Mouse (Mus musculus) forebrain, embryonic 15.5 days (tissue): Measurements from ENCODE around the gene Snapc4. TPM values are rescaled to one million over a fixed set of nuclear protein-coding genes. Genes with fewer than 3 reads are reported as not detected.
"Not testable (repeated sequence)": the region's sequence is repeated elsewhere in the genome, so short reads cannot be mapped to it uniquely, and the experiment has no call there.

ENCODE experiments used
- ATAC-seq: fragments of 200-750 bp; cut with Nextera tagmentation; replicated peaks from 2 replicates; pipeline ENCODE4 v1.8.0; 2017; ENCODE audit warnings: mild to moderate bottlenecking, moderate TSS enrichment, moderate library complexity
- H3K27ac ChIP-seq: fragments of 300-500 bp; sonication (generic); replicated peaks from 2 replicates; pipeline ENCODE4 v1.5.1; 2015; ENCODE audit warnings: mild to moderate bottlenecking, inconsistent platforms
- H3K27me3 ChIP-seq: fragments of 300-500 bp; sonication (generic); 2 replicates; pipeline ENCODE4 v1.6.1; 2015; ENCODE audit warnings: inconsistent platforms
- H3K36me3 ChIP-seq: fragments of 300-500 bp; sonication (generic); 2 replicates; pipeline ENCODE4 v1.6.1; 2015; ENCODE audit warnings: mild to moderate bottlenecking, inconsistent platforms
- H3K4me1 ChIP-seq: fragments of 300-500 bp; sonication (generic); 2 replicates; pipeline ENCODE4 v1.6.1; 2015; ENCODE audit warnings: inconsistent platforms
- H3K4me2 ChIP-seq: fragments of 300-500 bp; sonication (generic); replicated peaks from 2 replicates; pipeline ENCODE4 v1.6.1; 2015; ENCODE audit warnings: mild to moderate bottlenecking, inconsistent platforms
- H3K4me3 ChIP-seq: fragments of 300-500 bp; sonication (generic); 2 replicates; pipeline ENCODE4 v1.5.1; 2015; ENCODE audit warnings: mild to moderate bottlenecking, inconsistent platforms
- H3K9ac ChIP-seq: fragments of 300-500 bp; sonication (generic); replicated peaks from 2 replicates; pipeline ENCODE4 v1.6.1; 2015; ENCODE audit warnings: mild to moderate bottlenecking, inconsistent platforms
- H3K9me3 ChIP-seq: fragments of 300-500 bp; sonication (generic); 2 replicates; pipeline ENCODE4 v1.6.1; 2016; ENCODE audit warnings: inconsistent platforms
- WGBS: fragments of 180-500 bp; shearing (Covaris S2); methylation state at CpG from one replicate; pipeline ENCODE4 v1.1.7; 2015; ENCODE audit warnings: mixed read lengths; 5-methylcytosine and 5-hydroxymethylcytosine counted together
- polyA plus RNA-seq: library from polyadenylated mRNA; unstranded; fragments of >200 nt; fragmentation: Nextera tagmentation; extraction: Ambion mirVana; gene quantifications from 2 replicates; pipeline ENCODE4 v1.2.1, GENCODE M21; 2015

Gene Snapc4
- polyA plus RNA-seq, 1 experiment from 2014 or later = 31.6 TPM

DNA sequence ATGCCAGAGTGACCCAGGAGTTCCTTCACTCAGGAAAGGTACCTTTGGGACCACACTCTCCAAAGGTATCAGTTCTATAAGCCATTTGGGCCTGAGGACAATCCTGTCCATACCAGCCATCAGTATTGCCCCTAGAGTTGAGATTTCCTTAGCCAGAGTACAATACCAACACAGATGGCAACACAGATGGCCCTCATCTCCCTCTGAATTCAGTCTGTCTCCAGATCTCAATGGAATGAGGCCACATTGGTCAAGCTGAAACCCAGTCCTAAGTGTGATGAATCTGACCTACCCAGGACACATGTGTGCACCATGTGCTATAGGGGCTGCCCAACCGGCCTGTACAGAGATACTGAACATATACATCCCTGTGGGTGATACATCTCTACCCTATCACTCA is 21.8 kb upstream of the Snapc4 start:
- Histone ChIP-seq H3K27ac (no peak overlapping the region), H3K9ac (no peak overlapping the region), H3K27me3 (no peaks in the 10 kb centered on the region), H3K9me3 (no peaks in the 10 kb centered on the region), H3K4me3 (no peak overlapping the region), H3K36me3 (peaks cover 49% of the 10 kb centered on the region), H3K4me2 (no peak overlapping the region), H3K4me1 (peaks cover 27% of the 10 kb centered on the region)
- no peak for ATAC-seq
- WGBS = 92% methylated on average over 1 of the region's 1 CpGs

- Histone ChIP-seq H3K4me3 (no peak overlapping the region), H3K9ac (no peak overlapping the region), H3K27ac (no peak overlapping the region), H3K4me2 (no peak overlapping the region), H3K27me3 (no peaks in the 10 kb centered on the region), H3K9me3 (no peaks in the 10 kb centered on the region), H3K4me1 (peaks cover 15% of the 10 kb centered on the region), H3K36me3 (peaks cover 61% of the 10 kb centered on the region)
- ATAC-seq = no peak
- WGBS = 92% methylated on average over 4 of the region's 4 CpGs
These were observed 20.6 kb upstream of the Snapc4 start for GRCm38 (mm10) chr2:26401023-26401422.

DNA sequence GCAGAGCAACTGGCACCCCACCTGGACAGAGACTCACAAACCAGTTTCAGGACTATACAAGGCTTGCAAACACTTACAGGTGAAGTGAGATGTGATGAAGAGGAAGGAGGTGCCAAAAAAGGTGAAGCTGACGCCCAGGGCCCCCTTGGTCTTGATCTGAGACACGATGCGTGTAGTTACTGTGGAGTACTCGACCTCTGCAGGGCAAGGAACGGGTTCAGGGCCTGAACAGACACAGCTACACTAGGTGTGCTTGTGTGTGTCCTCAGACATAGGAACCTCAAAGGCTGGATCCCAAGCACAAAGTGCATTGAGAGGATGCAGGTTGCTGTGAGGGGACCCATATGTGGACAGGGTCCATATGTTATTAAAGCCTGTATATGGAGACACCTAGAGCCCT is 19.8 kb upstream of the Snapc4 start:
- no peak for ATAC-seq
- Histone ChIP-seq H3K36me3 (peaks cover 67% of the 10 kb centered on the region), H3K4me1 (peaks cover 8% of the 10 kb centered on the region), H3K27me3 (no peaks in the 10 kb centered on the region), H3K27ac (no peak overlapping the region), H3K9ac (no peak overlapping the region), H3K9me3 (no peaks in the 10 kb centered on the region), H3K4me3 (no peak overlapping the region), H3K4me2 (no peak overlapping the region)
- 90% methylated on average over 5 of the region's 5 CpGs for WGBS

GRCm38 (mm10) chr2:26399647-26400046 is 19.2 kb upstream of the Snapc4 start:
- ATAC-seq = no peak
- peaks cover 1% of the 10 kb centered on the region; the same call in 1 of the 2 replicates for H3K4me1 ChIP-seq
- no peaks in the 10 kb centered on the region for H3K27me3 ChIP-seq
- no peak overlapping the region for H3K4me2 ChIP-seq
- peaks cover 73% of the 10 kb centered on the region for H3K36me3 ChIP-seq
- H3K4me3 ChIP-seq = no peak overlapping the region
- 93% methylated on average over 5 of the region's 5 CpGs for WGBS
- no peak overlapping the region for H3K9ac ChIP-seq
- H3K9me3 ChIP-seq = no peaks in the 10 kb centered on the region
- H3K27ac ChIP-seq = no peak overlapping the region

DNA sequence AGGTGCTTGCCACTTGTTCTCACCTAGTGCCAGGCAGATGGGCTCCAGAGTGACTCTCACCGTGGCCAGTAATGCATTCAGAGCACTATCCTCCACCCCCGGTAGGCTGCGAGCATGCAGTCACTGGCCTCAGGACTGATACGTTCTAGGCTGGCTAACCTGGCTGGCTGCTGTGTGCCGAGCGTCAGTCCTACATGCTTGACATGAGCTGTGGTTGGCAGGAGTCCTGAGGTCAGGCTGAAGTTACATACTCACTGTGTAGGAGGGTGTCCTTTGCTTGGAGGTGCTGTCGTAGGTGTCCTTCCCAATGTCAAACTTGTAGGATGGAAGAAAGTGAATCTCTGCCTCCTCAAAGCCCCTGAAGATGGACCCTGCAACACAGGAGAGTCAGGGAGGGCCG is 18.5 kb upstream of the Snapc4 start:
- peaks cover 80% of the 10 kb centered on the region for H3K36me3 ChIP-seq
- 91% methylated on average over 8 of the region's 8 CpGs for WGBS
- ATAC-seq = no peak
- H3K4me1 ChIP-seq = no peaks in the 10 kb centered on the region
- H3K27ac ChIP-seq = no peak overlapping the region
- no peak overlapping the region for H3K9ac ChIP-seq
- H3K9me3 ChIP-seq = no peaks in the 10 kb centered on the region
- H3K27me3 ChIP-seq = no peaks in the 10 kb centered on the region
- H3K4me3 ChIP-seq = no peak overlapping the region
- H3K4me2 ChIP-seq = no peak overlapping the region

GRCm38 (mm10) chr2:26391617-26392016 is 11.2 kb upstream of the Snapc4 start:
- Histone ChIP-seq H3K36me3 (peaks cover 73% of the 10 kb centered on the region), H3K9me3 (no peaks in the 10 kb centered on the region), H3K27me3 (no peaks in the 10 kb centered on the region), H3K4me1 (peaks cover 30% of the 10 kb centered on the region), H3K27ac (no peak overlapping the region), H3K4me2 (no peak overlapping the region), H3K4me3 (no peak overlapping the region), H3K9ac (no peak overlapping the region)
- ATAC-seq = no peak
- WGBS = 92% methylated on average over 6 of the region's 6 CpGs

DNA sequence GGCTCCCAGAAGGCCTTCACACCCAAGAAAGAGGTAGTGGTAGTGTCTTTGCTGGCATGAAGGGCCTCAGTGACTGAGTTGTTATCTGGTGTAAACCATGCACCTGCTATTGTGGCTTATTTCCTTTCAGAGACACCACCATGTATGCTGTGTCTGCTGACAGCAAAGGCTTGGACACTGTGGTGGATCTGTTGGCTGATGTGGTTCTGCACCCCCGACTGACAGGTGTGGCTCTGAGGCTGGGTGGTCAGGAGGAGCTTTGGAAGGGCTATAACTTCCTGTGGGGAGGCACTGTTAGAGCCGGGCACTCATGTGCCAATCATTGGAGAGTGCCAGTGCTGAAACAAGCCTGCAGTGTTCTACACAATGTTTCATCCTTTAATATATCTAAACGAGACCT is 10.5 kb upstream of the Snapc4 start:
- Histone ChIP-seq H3K36me3 (peaks cover 73% of the 10 kb centered on the region), H3K4me2 (no peak overlapping the region), H3K27ac (no peak overlapping the region), H3K4me1 (peaks cover 30% of the 10 kb centered on the region), H3K4me3 (no peak overlapping the region), H3K9ac (no peak overlapping the region), H3K27me3 (no peaks in the 10 kb centered on the region), H3K9me3 (no peaks in the 10 kb centered on the region)
- WGBS = 91% methylated on average over 3 of the region's 3 CpGs
- ATAC-seq = no peak

DNA sequence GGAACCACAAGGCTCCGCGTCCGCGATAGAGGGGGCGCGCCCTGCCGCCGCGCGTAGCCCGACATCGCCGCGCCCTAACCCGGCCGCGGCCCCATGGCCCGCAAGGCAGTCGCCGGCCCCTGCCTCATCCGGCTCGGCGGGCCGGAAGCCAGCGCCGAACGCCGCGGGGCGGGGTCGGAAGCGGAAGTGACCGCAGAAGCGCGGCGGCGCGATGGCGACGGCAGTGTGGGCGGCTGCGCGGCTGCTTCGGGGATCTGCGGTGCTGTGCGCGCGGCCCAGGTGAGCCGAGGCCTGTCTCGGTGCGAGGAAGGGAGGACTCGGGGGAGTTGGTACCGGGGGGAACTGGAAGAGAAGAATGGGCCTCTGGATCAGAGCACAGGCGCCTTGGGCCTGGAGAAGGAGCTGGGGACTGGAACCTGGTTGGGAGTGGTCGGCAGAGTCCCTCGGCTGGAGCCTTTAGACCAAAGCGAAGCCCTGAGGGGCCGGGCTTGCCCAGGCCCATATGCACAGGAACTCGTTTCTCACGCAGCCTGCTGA is 8.8 kb upstream of the Snapc4 start, which contains the start of the genes Entr1 and Pmpca:
TSS of gene Entr1 (minus strand) at position 163 of the 537 bp plus-strand sequence.
TSS of gene Pmpca (plus strand) at position 186 of the 537 bp plus-strand sequence.
- H3K4me2 ChIP-seq = peak within 1 kb of the TSS; percentile 96
- H3K9me3 ChIP-seq = no peaks in the 10 kb centered on the region
- H3K36me3 ChIP-seq = peaks cover 73% of the 10 kb centered on the region
- H3K9ac ChIP-seq = peak within 1 kb of the TSS; percentile 89
- H3K27me3 ChIP-seq = no peaks in the 10 kb centered on the region
- H3K4me3 ChIP-seq = peak within 1 kb of the TSS; percentile 90
- H3K27ac ChIP-seq = peak within 1 kb of the TSS; percentile 74
- H3K4me1 ChIP-seq = peaks cover 30% of the 10 kb centered on the region
- peak; percentile 88 for ATAC-seq
- WGBS = under 1% methylated on average over 60 of the region's 60 CpGs

- Histone ChIP-seq H3K4me1 (peaks cover 30% of the 10 kb centered on the region), H3K4me3 (peak overlapping the region; percentile 90), H3K4me2 (peak overlapping the region; percentile 96), H3K36me3 (peaks cover 73% of the 10 kb centered on the region), H3K27me3 (no peaks in the 10 kb centered on the region), H3K9me3 (no peaks in the 10 kb centered on the region), H3K27ac (peak overlapping the region; percentile 74), H3K9ac (peak overlapping the region; percentile 89)
- peak; percentile 52 for ATAC-seq
- WGBS = under 1% methylated on average over 45 of the region's 45 CpGs
These were observed 8.3 kb upstream of the Snapc4 start for GRCm38 (mm10) chr2:26388682-26389153.

- no peak overlapping the region for H3K27ac ChIP-seq
- peaks cover 30% of the 10 kb centered on the region for H3K4me1 ChIP-seq
- no peaks in the 10 kb centered on the region for H3K9me3 ChIP-seq
- no peak for ATAC-seq
- H3K27me3 ChIP-seq = no peaks in the 10 kb centered on the region
- peaks cover 73% of the 10 kb centered on the region for H3K36me3 ChIP-seq
- peak overlapping the region; percentile 96; the same call in 1 of the 2 replicates for H3K4me2 ChIP-seq
- no peak overlapping the region for H3K4me3 ChIP-seq
- no peak overlapping the region for H3K9ac ChIP-seq
- WGBS = 96% methylated on average over 3 of the region's 3 CpGs
These were observed 7.3 kb upstream of the Snapc4 start for GRCm38 (mm10) chr2:26387713-26388112.

GRCm38 (mm10) chr2:26380871-26381270 is 418 bp upstream of the Snapc4 start:
- H3K27ac ChIP-seq = peak overlapping the region; percentile 56
- peak; percentile 14; the same call in 1 of the 2 replicates for ATAC-seq

DNA sequence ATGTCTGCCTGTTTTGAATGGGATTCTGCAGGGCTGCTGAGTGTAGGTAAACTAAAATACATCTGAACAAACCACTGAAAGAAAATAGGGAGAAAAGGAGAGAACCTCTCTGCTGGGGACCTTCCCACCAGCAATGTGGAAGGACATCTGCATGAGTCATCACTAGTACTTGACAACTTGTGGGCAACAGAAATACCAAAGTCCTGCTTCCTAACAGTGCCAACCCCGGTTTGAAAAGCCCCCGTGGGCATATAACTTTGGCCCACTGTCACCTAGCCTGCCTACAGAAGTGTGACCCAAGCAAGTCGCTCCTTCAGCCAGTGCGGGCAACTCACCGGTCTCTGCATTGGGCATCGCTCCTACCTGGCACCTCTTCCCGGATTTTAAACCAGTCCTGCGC is 8.1 kb downstream of the Snapc4 start:
- 97% methylated on average over 8 of the region's 8 CpGs for WGBS
- ATAC-seq = no peak

More at GRCm38 (mm10) chr2:26380871-26381270, 418 bp upstream of the Snapc4 start:
- Histone ChIP-seq H3K9ac (peak overlapping the region; percentile 76), H3K36me3 (peaks cover 62% of the 10 kb centered on the region), H3K4me1 (peaks cover 21% of the 10 kb centered on the region), H3K4me2 (peak overlapping the region; percentile 94), H3K4me3 (peak overlapping the region; percentile 68)
- 37% methylated on average over 6 of the region's 6 CpGs for WGBS
- not testable (repeated sequence) for H3K9me3 ChIP-seq, H3K27me3 ChIP-seq

GRCm38 (mm10) chr2:26368572-26368971 is 11.9 kb downstream of the Snapc4 start:
- Histone ChIP-seq H3K4me1 (no peaks in the 10 kb centered on the region), H3K9me3 (no peaks in the 10 kb centered on the region), H3K27ac (no peak overlapping the region), H3K4me2 (no peak overlapping the region), H3K4me3 (no peak overlapping the region), H3K27me3 (no peaks in the 10 kb centered on the region), H3K36me3 (peaks cover 90% of the 10 kb centered on the region), H3K9ac (no peak overlapping the region)
- WGBS = 97% methylated on average over 1 of the region's 1 CpGs
- ATAC-seq = no peak

More for the DNA sequence above, 8.1 kb downstream of the Snapc4 start:
- Histone ChIP-seq H3K27ac (no peak overlapping the region), H3K4me3 (no peak overlapping the region), H3K4me1 (no peaks in the 10 kb centered on the region), H3K36me3 (peaks cover 94% of the 10 kb centered on the region), H3K9me3 (no peaks in the 10 kb centered on the region), H3K9ac (no peak overlapping the region), H3K27me3 (no peaks in the 10 kb centered on the region), H3K4me2 (no peak overlapping the region)
